Mouse (Mus musculus) cortical plate, adult 2 months (tissue): ENCODE results near the gene Sema6d.

Source experiments
- CTCF ChIP-seq: fragments of 200-500 bp; IDR thresholded peaks from 2 replicates; pipeline ENCODE4 v1.5.1; 2011; ENCODE audit warnings: mild to moderate bottlenecking, control low read depth, low read length; ENCODE audit not compliant: insufficient read depth; ENCODE audit errors: extremely low read depth
- POLR2A ChIP-seq: fragments of 200-500 bp; IDR thresholded peaks from 2 replicates; pipeline ENCODE4 v1.6.1; 2011; ENCODE audit warnings: mild to moderate bottlenecking, low read length, control low read depth; ENCODE audit not compliant: insufficient read depth; ENCODE audit errors: extremely low read depth

DNA sequence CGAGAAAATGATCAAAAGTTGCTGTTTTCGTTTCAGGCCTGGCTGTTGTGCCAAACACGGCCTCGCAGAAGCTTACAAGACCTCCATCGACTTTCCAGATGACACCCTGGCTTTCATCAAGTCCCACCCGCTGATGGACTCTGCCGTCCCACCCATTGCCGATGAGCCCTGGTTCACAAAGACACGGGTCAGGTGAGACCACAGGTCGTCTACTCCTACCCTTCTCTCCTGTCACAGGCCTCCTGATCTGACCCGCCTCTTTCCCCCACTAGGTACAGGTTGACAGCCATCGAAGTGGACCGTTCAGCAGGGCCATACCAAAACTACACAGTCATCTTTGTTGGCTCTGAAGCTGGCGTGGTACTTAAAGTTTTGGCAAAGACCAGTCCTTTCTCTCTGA lies 568.6 kb downstream of the Sema6d start:
- TF ChIP-seq POLR2A (no peak), CTCF (no peak)
